13 mouse cellular contexts compared by ENCODE assay signal in the genomic region with DNA sequence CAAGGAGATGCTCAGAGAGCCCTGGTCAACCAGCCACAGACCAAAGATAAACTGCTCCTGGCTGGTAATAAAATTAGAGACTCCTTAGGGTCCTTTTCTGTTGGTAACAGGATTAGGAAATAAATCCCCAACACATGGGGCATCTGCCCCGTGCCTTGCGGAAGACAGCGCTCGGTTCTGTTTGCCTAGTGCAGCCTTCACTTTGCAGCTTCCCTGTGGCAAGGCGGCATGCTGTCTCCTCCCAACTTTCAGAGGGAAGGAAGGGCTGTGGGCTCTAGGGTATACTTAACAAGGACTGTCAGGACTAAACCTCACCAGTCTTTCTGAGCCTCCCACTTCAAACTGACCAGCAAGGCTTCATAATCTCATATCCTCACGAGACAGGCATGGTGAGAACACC.
A peak's percentile ranks its signal among the peaks of the same experiment; 100 is the strongest.
DNase-seq lines count a peak whose midpoint lies in the region; ATAC-seq and TF ChIP-seq lines count a peak whose summit lies in the region.
"Had no signal": no experiment of that assay in that cellular context is flagged by ENCODE, and none has a peak within 500 bp of the region (broad histone marks: within the 10 kb centered on the region; RNA-seq: fewer than 3 reads in every experiment).

No protein-coding gene starts in this region.

- no peak overlapping the region for H3K4me2 ChIP-seq in heart, embryonic 12.5 days
- H3K4me2 ChIP-seq in stomach, postnatal 0 days (replicated peaks; ENCODE audit: low read depth), result no peak overlapping the region
- H3K4me2 ChIP-seq: midbrain, embryonic 11.5 days had no signal

- TF ChIP-seq POLR2A in heart, adult 2 months (IDR thresholded peaks at IDR 0.05; ENCODE audit: insufficient read depth, low read depth, low read length), result no peak

- H3K27ac ChIP-seq in heart, adult 2 months, result peak overlapping the region; percentile 57
- no peak overlapping the region for H3K27ac ChIP-seq in heart, embryonic 12.5 days (ENCODE audit: poor library complexity, severe bottlenecking)
- H3K27ac ChIP-seq in stomach, postnatal 0 days (replicated peaks), result no peak overlapping the region
- H3K27ac ChIP-seq: kidney, postnatal 0 days; liver, embryonic 14.5 days had no signal

- TF ChIP-seq EP300 in heart, adult 2 months (IDR thresholded peaks at IDR 0.05; ENCODE audit: insufficient read depth, low read depth, low read length), result no peak
- TF ChIP-seq EP300 in stomach, postnatal 0 days (optimal IDR thresholded peaks at IDR 0.05), result no peak

- no peaks in the 10 kb centered on the region for H3K36me3 ChIP-seq in heart, adult 2 months (ENCODE audit: control insufficient read depth, insufficient read depth, low read length)
- H3K36me3 ChIP-seq in heart, embryonic 12.5 days, result no peaks in the 10 kb centered on the region
- no peaks in the 10 kb centered on the region for H3K36me3 ChIP-seq in stomach, postnatal 0 days (ENCODE audit: control insufficient read depth, insufficient read depth, low read length)

- no peaks in the 10 kb centered on the region for H3K79me2 ChIP-seq in heart, adult 2 months (replicated peaks; ENCODE audit: control insufficient read depth, insufficient read depth, low read length)

- no peak overlapping the region for H3K9ac ChIP-seq in heart, adult 2 months (ENCODE audit: low read depth, low read length)
- no peak overlapping the region for H3K9ac ChIP-seq in heart, embryonic 12.5 days
- H3K9ac ChIP-seq in stomach, postnatal 0 days (ENCODE audit: low read length), result peak overlapping the region; percentile 18; the same call in 1 of the 2 replicates
- H3K9ac ChIP-seq: hindbrain, embryonic 14.5 days; liver, embryonic 14.5 days; lung, embryonic 14.5 days had no signal

- no peaks in the 10 kb centered on the region for H3K27me3 ChIP-seq in heart, adult 2 months (ENCODE audit: control insufficient read depth, insufficient read depth, low read length)
- H3K27me3 ChIP-seq in heart, embryonic 12.5 days (replicated peaks), result no peaks in the 10 kb centered on the region
- H3K27me3 ChIP-seq in stomach, postnatal 0 days (ENCODE audit: control insufficient read depth, insufficient read depth, low read length), result no peaks in the 10 kb centered on the region

- H3K4me1 ChIP-seq in heart, adult 2 months (ENCODE audit: control insufficient read depth, insufficient read depth, low read length), result peaks cover 22% of the 10 kb centered on the region
- peaks cover 23% of the 10 kb centered on the region for H3K4me1 ChIP-seq in heart, embryonic 12.5 days (replicated peaks)
- H3K4me1 ChIP-seq in stomach, postnatal 0 days (replicated peaks; ENCODE audit: control insufficient read depth, insufficient read depth), result peaks cover 8% of the 10 kb centered on the region

- DNase-seq in heart, adult 2 months, result no peak
- peak; percentile 18 for DNase-seq in kidney, postnatal 10 days
- DNase-seq in kidney, adult 11 months, result no peak
- peak; percentile 34 for DNase-seq in testis, postnatal 10 days (ENCODE audit: low spot score)
- no peak for DNase-seq in testis, postnatal 14 days (ENCODE audit: low spot score)
- DNase-seq in stomach, postnatal 0 days (ENCODE audit: low spot score), result no peak
- no peak for DNase-seq in adrenal gland, postnatal 25 days

- intact Hi-C loops in heart, adult 2 months (cut with DNase I), result loop anchor here (1.0 to 5.0 kb wide), 6 partner anchors 33 to 380 kb away; no protein-coding TSS in a partner anchor

- no peak overlapping the region for H3K4me3 ChIP-seq in heart, adult 2 months
- H3K4me3 ChIP-seq in heart, embryonic 12.5 days, result no peak overlapping the region
- no peak overlapping the region for H3K4me3 ChIP-seq in stomach, postnatal 0 days (ENCODE audit: low read depth, low read length)

- no peaks in the 10 kb centered on the region for H3K9me3 ChIP-seq in heart, embryonic 12.5 days (replicated peaks)
- no peaks in the 10 kb centered on the region for H3K9me3 ChIP-seq in stomach, postnatal 0 days (ENCODE audit: control insufficient read depth, low read length)

- ATAC-seq in heart, embryonic 12.5 days (ENCODE audit: insufficient number of reproducible peaks, low FRiP score), result no peak
- no peak for ATAC-seq in stomach, postnatal 0 days (ENCODE audit: low FRiP score, low TSS enrichment)

- 56% methylated on average over 6 of the region's 6 CpGs for WGBS in heart, adult 2 months
- 51% methylated on average over 6 of the region's 6 CpGs for WGBS in heart, embryonic 12.5 days
- WGBS in stomach, postnatal 0 days, result 49% methylated on average over 6 of the region's 6 CpGs

- no peak for TF ChIP-seq CTCF in heart, adult 2 months (IDR thresholded peaks at IDR 0.05)
- TF ChIP-seq CTCF in stomach, postnatal 0 days (IDR thresholded peaks at IDR 0.05; ENCODE audit: low read depth), result no peak

Comparison
In these comparisons a context has a peak if more than half of its experiments do, and no peak if none do; other contexts are left out.
1. DNase-seq: peak in kidney, postnatal 10 days (single experiment) and testis, postnatal 10 days (single experiment); none in heart, adult 2 months (0 of 2), kidney, adult 11 months (single experiment), testis, postnatal 14 days (single experiment), stomach, postnatal 0 days (single experiment) and adrenal gland, postnatal 25 days (single experiment).